Mouse (Mus musculus): ENCODE measurements around the gene Ifi211. TPM values are rescaled to one million over a fixed set of nuclear protein-coding genes. Genes with fewer than 3 reads are reported as not detected.
"Not testable (repeated sequence)": the region's sequence is repeated elsewhere in the genome, so short reads cannot be mapped to it uniquely, and the experiment has no call there.

The Ifi211 gene
- polyA plus RNA-seq, 1 experiment from 2014 or later: 3.1 TPM

DNA sequence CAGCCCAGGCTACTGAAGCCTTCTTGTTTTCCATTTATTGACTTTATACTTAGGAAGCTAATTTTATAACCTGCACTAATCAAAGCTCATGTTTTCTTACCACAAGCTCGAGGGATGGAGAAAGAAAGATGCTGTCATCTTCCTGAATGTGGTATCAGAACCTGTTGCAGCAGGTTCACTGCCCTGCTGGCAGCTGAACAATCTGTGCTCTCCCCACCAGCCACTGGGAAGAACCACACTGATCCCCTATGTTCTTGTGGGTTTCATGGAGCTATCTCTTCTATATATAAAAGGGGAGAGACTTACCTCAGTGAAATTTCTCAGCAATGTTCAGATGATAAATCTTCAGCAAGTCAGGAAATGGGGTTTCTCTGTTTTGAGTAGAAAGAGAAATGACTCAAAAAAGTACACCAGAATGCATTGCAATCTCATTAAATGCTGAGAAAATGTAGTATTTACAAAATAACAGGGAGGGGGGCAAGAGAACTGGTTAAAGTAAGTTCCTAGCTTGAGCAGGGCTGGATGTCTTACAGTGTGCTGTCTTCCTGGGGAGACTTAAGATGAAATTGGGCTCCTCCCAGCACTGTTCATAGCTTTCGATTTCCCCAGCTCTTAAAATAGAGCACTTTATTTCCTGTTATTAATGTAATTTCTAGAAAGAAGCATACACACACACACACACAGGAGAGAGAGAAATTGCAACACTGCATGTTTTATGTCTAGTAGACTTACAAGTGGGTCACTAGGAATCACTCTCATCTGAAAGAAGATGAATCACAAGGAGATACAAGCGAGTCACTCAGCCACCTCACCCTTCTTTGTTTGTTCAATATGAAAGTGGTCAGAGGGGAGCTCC is 29.3 kb upstream of the Ifi211 start, which contains the start of the genes Mndal and Ifi203:
TSS of gene Mndal (minus strand) at position 568 of the 856 bp plus-strand sequence.
TSS of gene Ifi203 (minus strand) at position 749 of the 856 bp plus-strand sequence.
- not testable (repeated sequence) for H3K4me2 ChIP-seq

DNA sequence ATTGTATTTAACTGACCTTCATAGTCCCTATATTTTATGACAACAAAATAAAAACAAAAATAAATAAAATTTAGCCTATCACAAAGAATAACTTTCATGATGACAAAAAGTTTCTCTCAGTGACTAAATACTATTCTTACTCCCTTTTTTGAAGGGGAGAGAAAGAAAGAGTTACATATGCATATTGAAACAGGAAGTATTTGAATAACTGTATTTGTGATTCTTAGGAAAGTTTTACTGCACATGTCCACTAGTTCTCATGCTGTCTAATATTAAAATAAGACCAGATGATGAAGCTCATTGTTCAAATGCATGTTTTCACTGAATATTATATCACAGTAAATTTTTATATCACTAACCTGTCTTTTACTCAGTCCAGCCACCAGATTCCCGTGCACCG is 28.7 kb upstream of the Ifi211 start:
- H3K27me3 ChIP-seq (ENCODE audit: control insufficient read depth, insufficient read depth, low read length); H3K4me1 ChIP-seq (ENCODE audit: control insufficient read depth, insufficient read depth, low read length); ATAC-seq (replicated peaks; ENCODE audit: insufficient number of reproducible peaks, low FRiP score, low TSS enrichment); H3K9ac ChIP-seq (ENCODE audit: low read depth, low read length); H3K4me2 ChIP-seq; H3K9me3 ChIP-seq (replicated peaks; ENCODE audit: control insufficient read depth, low read length); H3K4me3 ChIP-seq (ENCODE audit: low read depth, low read length); H3K36me3 ChIP-seq (ENCODE audit: control insufficient read depth, insufficient read depth, low read length); H3K27ac ChIP-seq (ENCODE audit: low read depth, low read length): not testable (repeated sequence)
- 90% methylated on average over 2 of the region's 2 CpGs for WGBS (ENCODE audit: insufficient replicate concordance)

More for the DNA sequence above, 29.3 kb upstream of the Ifi211 start, which contains the start of the genes Mndal and Ifi203:
- H3K4me3 ChIP-seq (ENCODE audit: low read depth, low read length); H3K4me1 ChIP-seq (ENCODE audit: control insufficient read depth, insufficient read depth, low read length); H3K27ac ChIP-seq (ENCODE audit: low read depth, low read length); H3K27me3 ChIP-seq (ENCODE audit: control insufficient read depth, insufficient read depth, low read length); H3K36me3 ChIP-seq (ENCODE audit: control insufficient read depth, insufficient read depth, low read length); ATAC-seq (replicated peaks; ENCODE audit: insufficient number of reproducible peaks, low FRiP score, low TSS enrichment); H3K9ac ChIP-seq (ENCODE audit: low read depth, low read length); H3K9me3 ChIP-seq (replicated peaks; ENCODE audit: control insufficient read depth, low read length): not testable (repeated sequence)
- 72% methylated on average over 3 of the region's 3 CpGs for WGBS (ENCODE audit: insufficient replicate concordance)

DNA sequence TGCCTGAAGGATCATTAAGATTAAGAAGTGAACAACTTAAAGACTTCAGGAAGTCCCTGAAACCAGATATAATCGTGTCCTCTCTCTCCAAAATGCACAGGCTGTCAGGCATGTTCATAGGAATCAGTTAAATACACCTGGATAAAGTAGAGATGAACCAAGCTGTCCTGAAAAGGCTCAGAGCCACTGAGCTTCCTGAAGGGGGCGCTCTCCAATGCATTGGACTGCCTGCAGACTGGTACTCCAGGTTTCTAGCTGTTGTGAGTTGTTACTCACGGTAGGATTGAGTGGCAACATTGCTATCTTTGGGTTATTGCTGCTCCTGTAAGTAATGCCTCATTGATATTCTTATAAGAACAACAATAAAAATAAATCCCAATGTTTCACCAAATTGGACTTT is 6.4 kb upstream of the Ifi211 start:
- H3K4me3 ChIP-seq (ENCODE audit: low read depth, low read length); H3K9ac ChIP-seq (ENCODE audit: low read depth, low read length); H3K4me2 ChIP-seq; H3K27ac ChIP-seq (ENCODE audit: low read depth, low read length); H3K9me3 ChIP-seq (replicated peaks; ENCODE audit: control insufficient read depth, low read length); ATAC-seq (replicated peaks; ENCODE audit: insufficient number of reproducible peaks, low FRiP score, low TSS enrichment); H3K4me1 ChIP-seq (ENCODE audit: control insufficient read depth, insufficient read depth, low read length); H3K36me3 ChIP-seq (ENCODE audit: control insufficient read depth, insufficient read depth, low read length); H3K27me3 ChIP-seq (ENCODE audit: control insufficient read depth, insufficient read depth, low read length): not testable (repeated sequence)
- WGBS (ENCODE audit: insufficient replicate concordance): 61% methylated on average over 2 of the region's 3 CpGs

DNA sequence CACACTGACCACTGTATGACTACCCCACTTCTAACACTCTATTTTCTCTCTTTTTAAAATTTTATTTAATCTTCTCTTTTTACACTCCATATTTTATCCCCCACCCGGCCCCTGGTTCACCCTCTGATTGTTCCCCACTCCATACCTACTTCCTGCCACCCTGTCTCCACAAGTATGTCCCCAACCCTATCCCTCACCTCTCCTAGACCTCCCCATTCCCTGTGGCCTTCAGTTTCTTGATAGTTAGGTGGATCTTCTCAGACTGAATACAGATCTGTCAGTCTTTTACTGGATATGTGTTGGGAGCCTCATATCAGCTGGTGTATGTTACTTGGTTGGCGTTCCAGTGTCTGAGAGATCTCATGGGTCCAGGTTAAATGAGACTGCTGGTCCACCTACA is 1.7 kb upstream of the Ifi211 start:
- no peaks in the 10 kb centered on the region for H3K4me1 ChIP-seq (ENCODE audit: control insufficient read depth, insufficient read depth, low read length)
- H3K9me3 ChIP-seq (replicated peaks; ENCODE audit: control insufficient read depth, low read length): no peaks in the 10 kb centered on the region
- no peaks in the 10 kb centered on the region for H3K27me3 ChIP-seq (ENCODE audit: control insufficient read depth, insufficient read depth, low read length)
- no peak for ATAC-seq (replicated peaks; ENCODE audit: insufficient number of reproducible peaks, low FRiP score, low TSS enrichment)
- no peak overlapping the region for H3K9ac ChIP-seq (ENCODE audit: low read depth, low read length)
- 77% methylated on average over 2 of the region's 2 CpGs for WGBS (ENCODE audit: insufficient replicate concordance)
- H3K27ac ChIP-seq (ENCODE audit: low read depth, low read length): no peak overlapping the region
- H3K4me2 ChIP-seq: no peak overlapping the region
- no peak overlapping the region for H3K4me3 ChIP-seq (ENCODE audit: low read depth, low read length)
- H3K36me3 ChIP-seq (ENCODE audit: control insufficient read depth, insufficient read depth, low read length): no peaks in the 10 kb centered on the region

DNA sequence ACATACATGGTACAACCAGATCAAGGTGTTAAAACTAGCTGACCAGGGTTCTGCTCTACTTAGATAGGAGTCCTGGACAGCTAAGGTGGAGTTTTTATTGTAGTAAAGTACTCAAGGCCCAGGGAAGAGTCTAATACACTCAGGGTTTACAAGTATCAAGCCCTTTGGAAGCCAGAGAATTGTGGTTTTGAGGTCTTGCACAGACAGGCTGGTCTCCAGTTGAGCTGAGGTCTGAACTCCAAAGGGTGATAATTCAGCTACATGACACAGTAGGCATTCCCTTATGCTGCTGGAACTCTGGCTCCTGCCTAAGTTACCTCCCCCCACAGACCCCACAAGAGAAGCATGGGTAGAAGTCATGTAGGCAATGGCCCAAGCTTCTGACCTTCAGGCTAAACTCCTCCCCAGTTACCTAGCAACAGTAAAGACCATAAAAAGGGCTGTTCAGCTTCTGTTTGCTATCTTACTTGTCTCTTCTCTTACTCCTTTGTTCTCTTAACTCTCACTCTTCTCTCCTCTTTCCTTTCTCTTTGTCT is 478 bp upstream of the Ifi211 start:
- H3K9me3 ChIP-seq (replicated peaks; ENCODE audit: control insufficient read depth, low read length); H3K9ac ChIP-seq (ENCODE audit: low read depth, low read length); H3K4me2 ChIP-seq; H3K36me3 ChIP-seq (ENCODE audit: control insufficient read depth, insufficient read depth, low read length); ATAC-seq (replicated peaks; ENCODE audit: insufficient number of reproducible peaks, low FRiP score, low TSS enrichment); H3K27ac ChIP-seq (ENCODE audit: low read depth, low read length); H3K4me3 ChIP-seq (ENCODE audit: low read depth, low read length); H3K27me3 ChIP-seq (ENCODE audit: control insufficient read depth, insufficient read depth, low read length); H3K4me1 ChIP-seq (ENCODE audit: control insufficient read depth, insufficient read depth, low read length): not testable (repeated sequence)

DNA sequence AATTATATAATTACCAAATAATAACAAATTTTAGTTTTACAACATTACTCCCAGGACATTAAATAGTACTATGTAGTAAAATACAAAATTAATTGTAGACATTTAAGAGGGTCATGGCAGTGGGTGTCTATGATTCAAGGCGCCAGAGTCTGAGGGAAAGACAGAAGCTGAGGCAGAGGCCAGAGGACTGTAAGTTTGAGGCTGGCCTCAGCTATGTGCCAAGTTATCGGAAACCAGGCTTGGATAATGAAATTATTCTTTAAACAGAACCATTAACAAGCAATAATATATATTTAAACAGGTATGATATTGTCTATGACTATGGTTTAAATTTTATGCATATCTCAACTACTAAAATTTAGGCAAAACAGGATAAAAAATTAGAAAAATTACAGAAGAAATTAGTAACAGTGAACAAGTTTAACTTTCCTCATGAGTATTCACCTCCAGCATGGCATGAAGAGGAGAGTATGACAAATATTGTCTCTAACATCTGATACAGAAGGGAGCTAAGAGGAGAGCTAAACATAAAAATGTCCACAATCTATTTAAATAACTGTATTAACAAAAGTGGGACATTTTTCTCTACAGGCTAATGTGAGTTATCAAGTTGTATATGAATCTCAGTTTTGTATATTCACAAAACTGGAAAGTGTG is 910 bp downstream of the Ifi211 start:
- Histone ChIP-seq H3K4me3 (ENCODE audit: low read depth, low read length) (no peak overlapping the region), H3K9ac (ENCODE audit: low read depth, low read length) (no peak overlapping the region), H3K9me3 (replicated peaks; ENCODE audit: control insufficient read depth, low read length) (no peaks in the 10 kb centered on the region), H3K36me3 (ENCODE audit: control insufficient read depth, insufficient read depth, low read length) (no peaks in the 10 kb centered on the region), H3K4me2 (no peak overlapping the region), H3K27me3 (ENCODE audit: control insufficient read depth, insufficient read depth, low read length) (no peaks in the 10 kb centered on the region), H3K27ac (ENCODE audit: low read depth, low read length) (no peak overlapping the region), H3K4me1 (ENCODE audit: control insufficient read depth, insufficient read depth, low read length) (no peaks in the 10 kb centered on the region)
- ATAC-seq (replicated peaks; ENCODE audit: insufficient number of reproducible peaks, low FRiP score, low TSS enrichment): no peak
- 78% methylated on average over 2 of the region's 2 CpGs for WGBS (ENCODE audit: insufficient replicate concordance)

DNA sequence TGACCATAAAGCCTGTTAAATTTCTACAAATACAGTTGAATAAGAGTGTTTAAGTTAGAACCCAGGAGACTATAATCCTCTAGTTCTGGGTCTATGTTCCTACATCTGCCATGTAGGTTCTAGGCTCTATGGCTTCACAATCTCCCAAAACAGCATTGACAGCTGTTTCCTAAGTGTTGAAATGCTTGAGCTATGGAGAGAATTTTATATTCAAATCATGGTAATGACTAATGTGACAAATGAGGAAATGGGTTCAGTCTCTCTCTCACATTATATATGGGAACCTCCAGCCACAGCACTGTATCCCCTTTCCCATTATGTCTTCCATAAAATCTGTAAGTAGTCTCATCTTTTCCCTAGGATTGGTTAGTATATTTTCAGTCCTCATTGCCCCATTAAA is 4.5 kb downstream of the Ifi211 start:
- H3K4me3 ChIP-seq (ENCODE audit: low read depth, low read length); H3K4me1 ChIP-seq (ENCODE audit: control insufficient read depth, insufficient read depth, low read length); H3K9me3 ChIP-seq (replicated peaks; ENCODE audit: control insufficient read depth, low read length); ATAC-seq (replicated peaks; ENCODE audit: insufficient number of reproducible peaks, low FRiP score, low TSS enrichment); H3K36me3 ChIP-seq (ENCODE audit: control insufficient read depth, insufficient read depth, low read length); H3K27me3 ChIP-seq (ENCODE audit: control insufficient read depth, insufficient read depth, low read length); H3K9ac ChIP-seq (ENCODE audit: low read depth, low read length); H3K27ac ChIP-seq (ENCODE audit: low read depth, low read length); H3K4me2 ChIP-seq: not testable (repeated sequence)

DNA sequence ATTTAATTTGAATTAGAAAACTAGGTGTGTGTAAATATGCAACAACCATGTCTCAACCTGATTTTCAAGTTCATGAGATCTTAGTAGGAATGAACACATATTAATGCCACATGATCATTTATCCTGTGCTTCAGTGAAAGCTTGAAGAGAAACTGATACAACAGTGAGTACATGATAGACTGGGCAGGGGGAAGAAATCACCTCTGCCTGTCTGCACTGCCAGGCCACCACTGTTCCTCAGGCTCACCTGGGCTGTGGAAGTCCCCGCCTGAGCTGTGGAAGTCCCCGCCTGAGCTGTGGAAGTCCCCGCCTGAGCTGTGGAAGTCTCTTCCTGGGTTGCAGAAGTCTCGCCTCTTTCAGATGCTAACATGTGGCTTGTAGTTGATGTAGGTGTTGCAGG is 7.0 kb downstream of the Ifi211 start:
- H3K4me2 ChIP-seq; H3K27me3 ChIP-seq (ENCODE audit: control insufficient read depth, insufficient read depth, low read length); H3K9me3 ChIP-seq (replicated peaks; ENCODE audit: control insufficient read depth, low read length); H3K4me1 ChIP-seq (ENCODE audit: control insufficient read depth, insufficient read depth, low read length); H3K36me3 ChIP-seq (ENCODE audit: control insufficient read depth, insufficient read depth, low read length); H3K27ac ChIP-seq (ENCODE audit: low read depth, low read length); ATAC-seq (replicated peaks; ENCODE audit: insufficient number of reproducible peaks, low FRiP score, low TSS enrichment); H3K4me3 ChIP-seq (ENCODE audit: low read depth, low read length); H3K9ac ChIP-seq (ENCODE audit: low read depth, low read length): not testable (repeated sequence)
- 76% methylated on average over 2 of the region's 4 CpGs for WGBS (ENCODE audit: insufficient replicate concordance)
